Mouse (Mus musculus) cerebellum, postnatal 36 days (tissue): ENCODE measurements at regions not wholly inside any gene's neighbourhood (a gene's known extent, or its start where the extent isn't known, plus 50 kb on each side); places are given as distances from the start of the nearest gene placed in this dataset.

Experiments
- DNase-seq, 2 experiments: peaks; one replicate each; pipeline ENCODE4 v3.0.0; 2021 to 2022; ENCODE audit warnings: mixed read lengths in 2 of 2

- no peak for DNase-seq
These were observed 70.2 kb upstream of the Slc38a2 start for GRCm38 (mm10) chr15:96769751-96770150.

DNA sequence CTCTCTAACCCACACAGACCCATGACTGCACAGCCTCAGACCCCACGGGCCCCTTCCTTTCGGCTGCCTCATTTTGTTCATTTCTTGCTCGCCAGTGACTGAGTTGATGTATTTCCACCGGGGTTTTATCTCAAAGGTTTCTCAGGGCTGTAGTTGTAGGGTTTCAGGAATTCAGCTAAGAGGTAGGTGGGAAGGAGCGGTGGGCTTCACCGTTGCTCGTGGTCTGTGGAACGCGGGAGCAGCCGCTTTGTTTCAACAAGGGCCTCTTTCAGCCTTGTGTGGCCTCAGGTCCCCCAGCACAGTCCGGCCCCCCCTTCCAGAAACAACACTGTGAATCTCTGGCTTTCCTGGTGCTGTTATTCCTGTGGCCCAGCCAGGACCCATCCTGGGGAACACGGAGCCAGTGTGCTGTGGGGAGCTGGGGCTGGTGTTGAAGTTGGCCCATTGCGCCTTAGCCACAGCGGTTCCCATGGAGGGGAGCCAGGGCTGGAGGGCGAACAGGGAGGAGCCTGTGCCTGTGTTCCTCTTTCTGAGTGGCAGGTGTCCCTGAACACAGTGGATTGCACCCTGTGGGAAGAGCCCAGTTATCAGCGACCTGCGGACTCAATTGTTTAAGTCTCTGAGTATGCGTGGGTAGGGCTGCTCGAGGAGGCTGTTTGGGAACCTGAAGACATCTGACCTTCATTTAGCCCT, 68.9 kb upstream of the Slc38a2 start:
- DNase-seq, result no peak

- no peak for DNase-seq
These were observed 67.7 kb upstream of the Slc38a2 start for GRCm38 (mm10) chr15:96767188-96767587.

GRCm38 (mm10) chr15:96766238-96766637, 66.7 kb upstream of the Slc38a2 start:
- no peak for DNase-seq

DNA sequence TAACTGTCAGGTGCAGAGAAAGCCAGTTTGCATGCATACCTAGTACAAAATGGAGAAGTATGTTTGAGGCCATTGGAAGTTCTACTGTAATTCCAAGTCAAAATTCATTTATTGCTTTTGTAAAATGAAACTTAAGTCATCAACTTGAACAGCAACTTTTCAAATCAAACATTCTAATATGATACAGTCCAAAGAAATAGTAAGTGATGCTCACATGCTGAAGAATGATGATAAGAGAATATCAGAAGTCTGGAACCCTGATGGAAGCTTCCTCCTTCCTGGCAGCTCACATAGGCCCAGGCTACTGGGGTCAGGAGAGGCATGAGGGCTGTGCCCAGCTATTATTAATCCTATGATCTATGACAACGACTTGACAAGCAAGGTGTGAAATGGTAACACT, 64.1 kb upstream of the Slc38a2 start:
- DNase-seq, result no peak

GRCm38 (mm10) chr15:96759078-96759995, 59.8 kb upstream of the Slc38a2 start:
- no peak for DNase-seq

GRCm38 (mm10) chr15:96757446-96758198, 58.1 kb upstream of the Slc38a2 start:
- no peak for DNase-seq

- no peak for DNase-seq
These were observed 56.9 kb upstream of the Slc38a2 start for GRCm38 (mm10) chr15:96756456-96756855.

DNA sequence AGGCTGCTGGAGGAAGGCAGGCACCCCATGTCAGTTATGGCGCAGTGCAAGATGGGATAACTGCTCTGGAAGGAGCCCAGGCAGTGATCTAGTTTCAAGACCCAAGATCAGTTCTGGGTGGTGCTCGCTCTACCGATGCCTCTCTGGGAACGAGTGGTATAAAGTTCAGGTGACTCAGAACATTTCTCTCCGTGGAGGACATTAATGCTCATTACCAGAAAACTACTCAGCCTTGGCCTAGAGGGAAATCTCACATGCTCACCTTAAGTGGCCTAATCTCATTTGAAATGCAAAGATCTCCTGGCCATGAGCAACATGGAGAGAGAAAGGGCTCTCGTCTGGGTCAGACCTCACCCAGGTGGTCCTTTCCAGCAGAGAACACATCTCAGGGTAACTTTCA, 56.4 kb upstream of the Slc38a2 start:
- DNase-seq, result no peak

DNA sequence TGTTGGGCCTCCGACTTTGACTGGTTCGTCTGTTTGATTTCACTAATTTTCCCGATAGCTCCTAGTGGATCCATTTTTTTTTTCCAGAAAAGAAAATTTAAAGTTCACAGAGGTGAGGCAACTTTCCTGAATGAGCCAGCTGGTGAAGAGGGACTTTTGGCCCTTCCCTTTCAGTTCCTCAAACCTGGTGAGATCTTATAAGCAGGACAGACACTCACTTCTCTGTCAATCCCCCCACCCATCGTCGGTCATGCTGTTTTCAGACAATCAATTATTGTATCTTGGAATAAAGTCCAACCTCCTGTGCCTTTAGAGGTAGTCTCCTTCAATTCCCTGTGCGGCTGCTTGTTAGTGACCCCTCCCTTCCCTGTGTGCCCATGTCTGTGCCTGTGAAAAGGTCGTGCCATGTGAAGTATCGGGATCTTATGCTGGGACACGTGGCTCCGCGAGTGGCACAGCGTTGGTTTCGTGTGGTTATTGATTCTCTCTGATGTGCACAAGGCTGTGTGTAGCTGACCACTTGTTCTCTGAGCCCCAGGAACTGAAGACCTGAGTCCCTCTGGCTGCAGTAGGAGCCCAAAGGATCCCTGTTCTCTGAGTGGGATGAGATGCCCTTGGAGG, 55.9 kb upstream of the Slc38a2 start:
- DNase-seq, result no peak

- DNase-seq, result no peak
These were observed 54.5 kb upstream of the Slc38a2 start for GRCm38 (mm10) chr15:96754079-96754478.

DNA sequence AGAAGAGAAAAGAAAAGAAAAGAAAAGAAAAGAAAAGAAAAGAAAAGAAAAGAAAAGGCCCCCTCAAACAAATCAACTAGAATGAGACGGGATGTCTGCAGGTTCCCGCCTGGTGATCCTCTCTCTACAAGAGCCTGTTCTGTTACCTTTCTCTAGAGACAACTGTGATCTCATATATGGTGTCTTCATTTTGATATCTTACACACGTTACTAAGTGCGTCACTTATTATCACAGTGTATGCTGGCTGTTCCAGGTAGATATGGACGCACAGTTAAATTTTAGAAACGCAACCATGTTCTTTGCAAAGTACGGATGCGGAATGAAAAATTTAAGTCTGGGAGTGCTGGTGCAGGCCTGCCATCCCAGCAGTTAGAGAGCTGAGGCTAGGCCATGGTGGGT, 53.2 kb upstream of the Slc38a2 start:
- no peak for DNase-seq

GRCm38 (mm10) chr15:96752062-96752358, 52.5 kb upstream of the Slc38a2 start:
- DNase-seq, result no peak

DNA sequence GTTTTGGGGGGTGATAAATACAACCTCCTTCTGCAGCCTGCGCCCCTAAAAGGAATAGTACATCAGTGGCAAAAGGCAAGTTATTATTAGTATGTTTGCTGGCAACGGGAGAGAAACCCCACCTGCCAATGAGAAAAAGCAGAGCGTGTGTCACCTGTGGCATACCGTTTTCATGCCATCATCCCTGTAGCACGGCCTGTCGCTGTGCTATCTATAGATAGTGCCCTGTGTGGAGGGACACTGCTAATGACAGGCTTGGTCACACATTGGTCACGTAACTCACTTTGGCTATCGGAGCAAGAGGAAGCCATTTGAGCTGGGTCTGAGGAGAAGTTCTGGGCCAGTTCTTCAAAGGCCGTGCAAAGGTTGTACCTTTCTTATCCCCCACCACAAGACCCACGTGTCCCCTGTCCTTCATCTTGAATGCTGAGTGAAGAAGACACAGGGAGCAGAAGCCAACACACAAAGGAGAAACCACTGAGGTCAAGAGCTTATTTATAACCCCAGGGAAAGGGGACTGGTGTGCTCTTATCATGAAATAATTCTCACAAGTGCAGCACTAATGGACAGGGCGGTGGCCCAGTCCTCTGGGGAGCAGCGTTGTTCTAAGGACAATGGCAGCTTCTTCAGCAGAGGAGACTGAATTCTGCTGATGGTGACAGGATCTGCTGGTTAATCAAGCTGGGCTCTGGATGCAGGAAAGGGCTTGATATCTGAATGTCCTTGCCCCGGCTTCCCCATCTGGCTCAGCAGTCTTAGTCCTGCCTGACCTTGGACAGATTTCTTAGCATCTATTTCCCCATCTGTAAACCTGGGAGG, 51.9 kb upstream of the Slc38a2 start:
- DNase-seq, result no peak

DNA sequence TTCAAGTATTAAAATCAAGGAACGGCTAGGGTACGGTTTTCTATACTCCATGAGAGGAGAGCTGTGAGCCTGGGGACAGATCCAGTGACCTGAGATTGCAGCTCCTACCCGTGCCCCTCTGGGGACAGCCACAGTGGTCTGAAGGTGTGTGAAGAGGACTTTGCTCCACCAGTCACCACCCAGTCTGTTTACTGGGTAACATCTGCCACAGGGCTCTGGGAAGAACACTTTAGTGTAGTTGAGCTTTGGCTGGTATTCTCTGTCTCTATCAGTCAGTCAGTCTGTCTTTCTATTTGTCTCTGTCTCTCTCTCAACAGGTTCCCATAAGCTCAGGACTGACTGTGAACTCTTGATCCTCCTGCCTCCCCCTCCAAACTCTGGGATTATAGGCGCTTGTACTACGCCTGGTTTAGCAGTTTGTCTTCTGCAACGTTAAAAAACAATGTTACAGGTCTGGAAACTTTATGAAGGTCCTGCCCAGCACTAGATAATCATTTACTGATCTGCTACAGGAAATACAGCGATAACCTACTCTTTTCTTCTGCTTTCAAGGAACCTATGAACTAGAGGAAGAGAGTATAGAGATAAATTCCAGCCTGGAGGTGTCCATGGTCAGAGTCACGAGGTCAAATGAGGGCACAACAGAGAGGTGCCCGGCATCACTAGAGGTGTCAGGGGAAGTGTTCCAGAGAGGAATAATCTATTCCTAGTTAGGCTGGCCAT, 50.2 kb upstream of the Slc38a2 start:
- DNase-seq, result no peak
